Mouse (Mus musculus) hindbrain, embryonic 15.5 days (tissue): ENCODE results near the gene Smdt1. TPM values are rescaled to one million over a fixed set of nuclear protein-coding genes. Genes with fewer than 3 reads are reported as not detected.
"Not testable (repeated sequence)": the region's sequence is repeated elsewhere in the genome, so short reads cannot be mapped to it uniquely, and the experiment has no call there.

Experiments used
- ATAC-seq: fragments of 200-750 bp; cut with Nextera tagmentation; 2 replicates; pipeline ENCODE4 v1.8.0; 2017; ENCODE audit warnings: low read depth, moderate number of reproducible peaks, moderate TSS enrichment; ENCODE audit not compliant: low FRiP score
- H3K27ac ChIP-seq: fragments of 300-500 bp; sonication (generic); replicated peaks from 2 replicates; pipeline ENCODE4 v1.5.1; 2015; ENCODE audit warnings: mild to moderate bottlenecking, inconsistent platforms
- H3K27me3 ChIP-seq: fragments of 300-500 bp; sonication (generic); 2 replicates; pipeline ENCODE4 v1.6.1; 2015; ENCODE audit warnings: control low read depth, inconsistent platforms
- H3K36me3 ChIP-seq: fragments of 300-500 bp; sonication (generic); 2 replicates; pipeline ENCODE4 v1.6.1; 2015; ENCODE audit warnings: control low read depth, inconsistent platforms
- H3K4me1 ChIP-seq: fragments of 300-500 bp; sonication (generic); replicated peaks from 2 replicates; pipeline ENCODE4 v1.6.1; 2015; ENCODE audit warnings: control low read depth, inconsistent platforms
- H3K4me2 ChIP-seq: fragments of 300-500 bp; sonication (generic); 2 replicates; pipeline ENCODE4 v1.6.1; 2015; ENCODE audit warnings: moderate library complexity, mild to moderate bottlenecking, inconsistent platforms
- H3K4me3 ChIP-seq: fragments of 300-500 bp; sonication (generic); 2 replicates; pipeline ENCODE4 v1.5.1; 2015; ENCODE audit warnings: mild to moderate bottlenecking, inconsistent platforms
- H3K9ac ChIP-seq: fragments of 300-500 bp; sonication (generic); 2 replicates; pipeline ENCODE4 v1.6.1; 2015; ENCODE audit warnings: inconsistent platforms
- H3K9me3 ChIP-seq: fragments of 300-500 bp; sonication (generic); 2 replicates; pipeline ENCODE4 v1.6.1; 2016; ENCODE audit warnings: control low read depth, inconsistent platforms
- WGBS: fragments of 180-500 bp; shearing (Covaris S2); methylation state at CpG from one replicate; pipeline ENCODE4 v1.1.7; 2015; 5-methylcytosine and 5-hydroxymethylcytosine counted together
- polyA plus RNA-seq: library from polyadenylated mRNA; unstranded; fragments of >200 nt; fragmentation: Nextera tagmentation; extraction: Ambion mirVana; gene quantifications from 2 replicates; pipeline ENCODE4 v1.2.1, GENCODE M21; 2015

Smdt1 gene
- polyA plus RNA-seq, 1 experiment from 2014 or later: 377 TPM

DNA sequence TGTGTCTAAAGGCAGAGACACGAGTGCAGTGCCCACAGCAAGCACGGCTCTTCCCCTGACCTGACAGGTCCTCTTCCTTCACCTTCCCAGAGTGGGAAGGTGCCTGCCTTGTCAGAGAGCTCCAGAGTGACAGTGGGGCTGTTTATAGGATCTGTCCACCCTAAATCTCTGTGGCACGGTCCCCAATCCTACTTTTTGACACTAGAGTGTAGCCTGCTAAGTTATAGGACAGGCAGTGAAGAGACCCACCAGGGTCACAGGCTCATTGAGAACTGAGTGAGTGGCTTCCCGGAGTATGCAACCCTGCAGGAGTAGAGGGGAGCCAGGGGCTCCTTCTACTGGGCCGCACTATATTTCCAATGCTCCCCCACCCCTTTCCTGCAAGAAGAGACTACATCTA lies 38.9 kb downstream of the Smdt1 start:
- H3K9ac ChIP-seq: no peak overlapping the region
- WGBS: 81% methylated on average over 5 of the region's 5 CpGs
- H3K36me3 ChIP-seq: no peaks in the 10 kb centered on the region
- H3K27ac ChIP-seq: no peak overlapping the region
- H3K4me3 ChIP-seq: no peak overlapping the region
- no peak overlapping the region for H3K4me2 ChIP-seq
- ATAC-seq: no peak
- 0 out of 2 replicates have a peak, but pooled peaks cover 3% of the 10 kb centered on the region for H3K9me3 ChIP-seq
- H3K27me3 ChIP-seq: no peaks in the 10 kb centered on the region
- peaks cover 17% of the 10 kb centered on the region; the same call in 1 of the 2 replicates for H3K4me1 ChIP-seq

DNA sequence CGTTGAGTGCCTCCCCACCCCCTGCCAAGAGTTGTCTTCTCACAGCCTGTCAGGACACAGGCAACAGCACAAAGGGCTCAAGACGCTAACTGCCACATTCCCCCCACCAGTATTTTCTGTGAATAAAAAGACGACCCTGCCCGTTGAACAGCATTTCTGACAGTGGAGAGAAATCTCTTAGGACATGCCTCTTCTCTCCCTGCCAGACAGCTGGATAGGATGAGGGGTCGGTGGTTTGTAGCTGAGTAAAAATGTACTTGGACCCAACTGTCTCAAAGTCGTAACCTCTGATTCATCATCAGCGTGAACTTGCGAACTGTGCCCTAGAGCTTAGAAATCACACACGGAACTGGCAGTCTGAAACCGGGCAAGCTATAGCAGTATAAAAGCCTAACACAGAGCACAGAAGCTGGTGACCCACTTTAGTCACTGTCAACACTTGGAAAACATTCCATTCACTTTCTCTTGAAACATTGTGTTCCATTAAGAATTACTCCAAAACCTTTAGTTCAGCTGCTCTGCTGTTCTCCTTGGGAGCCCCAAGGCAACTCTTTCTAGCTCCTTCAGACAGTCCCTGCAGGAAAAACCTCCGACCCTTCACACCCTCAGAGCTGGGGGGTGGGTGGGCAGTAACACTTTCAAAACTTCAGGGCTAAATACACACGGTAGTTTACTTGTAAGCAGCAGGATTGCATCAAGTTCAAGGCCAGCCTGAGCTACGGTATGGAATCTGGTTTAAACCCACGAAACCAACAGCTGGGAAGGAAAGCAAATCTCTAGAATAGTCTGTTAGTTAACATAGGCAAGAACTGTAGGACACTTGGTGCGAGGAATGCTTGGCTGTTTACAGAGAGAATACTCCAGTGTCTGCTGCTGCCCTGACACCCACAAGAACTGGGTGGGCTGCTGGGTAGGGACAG lies 39.8 kb downstream of the Smdt1 start:
- 46% methylated on average over 15 of the region's 15 CpGs for WGBS
- H3K27ac ChIP-seq: no peak overlapping the region
- H3K9ac ChIP-seq: no peak overlapping the region
- peaks cover 17% of the 10 kb centered on the region; the same call in 1 of the 2 replicates for H3K4me1 ChIP-seq
- no peak overlapping the region for H3K4me2 ChIP-seq
- H3K9me3 ChIP-seq: 0 out of 2 replicates have a peak, but pooled peaks cover 3% of the 10 kb centered on the region
- H3K4me3 ChIP-seq: no peak overlapping the region
- no peak for ATAC-seq
- H3K27me3 ChIP-seq: no peaks in the 10 kb centered on the region
- no peaks in the 10 kb centered on the region for H3K36me3 ChIP-seq

DNA sequence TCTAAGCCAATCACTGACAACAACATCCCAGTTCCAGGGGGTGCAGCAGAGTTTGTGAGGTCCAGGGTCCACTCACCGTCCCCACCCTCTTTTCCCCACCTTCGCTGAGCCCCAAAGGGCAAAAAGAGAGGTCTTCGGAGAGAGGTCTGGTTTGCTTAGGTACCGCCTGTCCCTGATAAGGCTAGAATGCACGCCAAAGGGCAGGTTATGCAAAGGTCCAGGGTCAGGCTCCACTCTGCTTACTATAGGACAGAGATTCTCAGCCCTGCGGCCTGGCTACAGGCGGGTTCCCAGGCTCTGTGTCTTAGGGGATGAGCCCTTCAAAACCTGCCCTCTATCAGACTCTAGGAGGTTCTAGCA lies 40.7 kb downstream of the Smdt1 start:
- H3K27ac ChIP-seq: no peak overlapping the region
- H3K9me3 ChIP-seq: 0 out of 2 replicates have a peak, but pooled peaks cover 3% of the 10 kb centered on the region
- no peaks in the 10 kb centered on the region for H3K27me3 ChIP-seq
- H3K36me3 ChIP-seq: no peaks in the 10 kb centered on the region
- WGBS: 28% methylated on average over 7 of the region's 7 CpGs
- no peak overlapping the region for H3K9ac ChIP-seq
- H3K4me2 ChIP-seq: peak overlapping the region; percentile 66
- peak; percentile 63; the same call in 1 of the 2 replicates for ATAC-seq
- peaks cover 17% of the 10 kb centered on the region; the same call in 1 of the 2 replicates for H3K4me1 ChIP-seq
- peak overlapping the region; percentile 29 for H3K4me3 ChIP-seq

DNA sequence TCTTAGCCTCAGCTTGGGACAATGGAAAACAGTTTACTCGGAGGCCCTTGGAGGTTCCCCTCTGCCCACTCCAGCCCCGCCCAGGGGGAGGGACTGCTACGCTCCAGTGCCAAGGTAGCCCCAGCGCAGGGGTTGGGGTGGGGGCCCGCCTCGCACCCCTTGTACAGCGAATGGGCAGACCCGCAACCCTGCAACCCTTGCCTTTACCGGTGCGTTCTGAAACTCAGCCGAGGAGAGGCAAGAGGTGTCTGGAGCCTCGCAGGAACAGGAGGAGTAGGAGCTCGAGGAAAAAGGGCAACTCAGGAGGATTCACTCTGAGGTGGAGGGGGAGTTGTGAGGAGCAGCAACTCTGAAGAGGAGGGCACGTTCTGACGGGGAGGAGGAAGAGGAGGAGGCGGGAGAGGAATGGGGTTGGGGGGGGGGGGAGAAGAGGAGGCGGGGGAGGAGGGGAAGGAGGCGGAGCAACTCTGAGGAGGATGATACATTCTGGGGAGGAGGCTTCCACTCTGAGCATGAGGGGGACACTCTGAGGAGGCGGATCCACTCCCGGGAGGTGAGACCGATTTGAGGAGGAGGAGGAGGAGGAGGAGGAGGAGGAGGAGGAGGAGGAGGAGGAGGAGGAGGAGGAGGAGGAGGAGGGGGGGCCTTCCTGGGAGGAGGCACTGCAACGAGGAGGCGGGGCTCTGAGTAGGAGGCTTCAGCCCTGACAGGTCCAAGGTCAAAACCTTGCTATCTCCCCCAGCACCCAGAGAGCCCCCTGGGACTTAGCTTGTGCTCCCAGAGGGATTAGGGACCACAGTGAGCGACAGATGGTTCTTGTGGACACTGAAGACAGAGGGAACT lies 41.3 kb downstream of the Smdt1 start, which contains the start of gene Cyp2d22:
Cyp2d22 (minus strand) TSS at position 390 of the 843 bp plus-strand sequence.
- WGBS: 5% methylated on average over 18 of the region's 24 CpGs
- Histone ChIP-seq H3K9ac (0 out of 2 replicates have a peak within 1 kb of the TSS, but pooled peaks have one; percentile 31), H3K36me3 (no peaks in the 10 kb centered on the region)

DNA sequence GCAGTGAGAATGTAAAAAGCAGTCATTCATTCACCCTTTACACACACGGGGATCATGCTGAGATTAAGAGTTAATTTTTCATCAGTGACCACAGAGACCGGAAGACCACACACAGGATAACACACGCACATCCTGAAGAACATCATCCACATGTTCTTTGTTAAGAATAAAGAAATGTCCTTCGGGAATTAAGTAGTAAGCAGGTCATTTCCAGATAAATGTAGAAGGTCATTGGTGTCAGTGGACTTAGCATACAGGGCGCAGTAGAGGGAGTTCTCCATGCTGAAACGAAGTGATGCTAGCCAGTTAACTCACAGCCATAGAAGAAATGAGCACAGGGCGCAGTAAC lies 41.9 kb downstream of the Smdt1 start:
- 31% methylated on average over 7 of the region's 7 CpGs for WGBS
- peak; percentile 30; the same call in 1 of the 2 replicates for ATAC-seq
- 0 out of 2 replicates have a peak, but pooled peaks cover 3% of the 10 kb centered on the region for H3K9me3 ChIP-seq
- H3K4me2 ChIP-seq: peak overlapping the region; percentile 66
- peaks cover 17% of the 10 kb centered on the region; the same call in 1 of the 2 replicates for H3K4me1 ChIP-seq
- no peak overlapping the region for H3K27ac ChIP-seq
- H3K36me3 ChIP-seq: no peaks in the 10 kb centered on the region
- no peaks in the 10 kb centered on the region for H3K27me3 ChIP-seq
- H3K4me3 ChIP-seq: peak overlapping the region; percentile 29
- H3K9ac ChIP-seq: 0 out of 2 replicates have a peak overlapping the region, but pooled peaks have one; percentile 31

More for the DNA sequence above, 41.3 kb downstream of the Smdt1 start, which contains the start of gene Cyp2d22:
- Histone ChIP-seq H3K27ac (no peak within 1 kb of the TSS), H3K4me3 (peak within 1 kb of the TSS; percentile 29), H3K27me3 (no peaks in the 10 kb centered on the region), H3K4me1 (peaks cover 17% of the 10 kb centered on the region; the same call in 1 of the 2 replicates), H3K9me3 (0 out of 2 replicates have a peak, but pooled peaks cover 3% of the 10 kb centered on the region), H3K4me2 (peak within 1 kb of the TSS; percentile 66)
- peak; percentile 74; the same call in 1 of the 2 replicates for ATAC-seq

DNA sequence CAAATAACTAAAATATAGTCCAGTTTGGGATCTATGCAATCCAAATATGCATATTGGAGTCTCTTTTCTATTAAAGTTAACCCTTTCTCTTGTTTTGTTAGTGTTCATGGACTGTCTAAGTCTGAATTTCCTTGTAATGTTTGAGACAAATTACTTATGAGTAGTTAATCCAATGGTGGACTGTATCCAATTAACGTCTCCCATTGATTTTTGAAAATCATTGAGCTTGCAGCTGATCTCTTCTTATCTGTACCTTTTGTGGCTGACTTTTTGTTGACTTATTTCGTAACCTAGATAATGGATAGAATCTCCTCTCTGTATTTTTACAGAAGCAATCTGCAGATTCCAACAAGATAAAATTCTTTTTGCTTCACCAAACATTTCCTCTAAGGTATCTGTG lies 43.7 kb downstream of the Smdt1 start:
- Histone ChIP-seq H3K36me3 (no peaks in the 10 kb centered on the region), H3K27me3 (no peaks in the 10 kb centered on the region), H3K27ac (no peak overlapping the region), H3K4me3 (no peak overlapping the region), H3K9ac (no peak overlapping the region), H3K9me3 (0 out of 2 replicates have a peak, but pooled peaks cover 3% of the 10 kb centered on the region), H3K4me2 (no peak overlapping the region), H3K4me1 (peaks cover 9% of the 10 kb centered on the region; the same call in 1 of the 2 replicates)
- WGBS: 90% methylated on average over 2 of the region's 2 CpGs
- no peak for ATAC-seq

DNA sequence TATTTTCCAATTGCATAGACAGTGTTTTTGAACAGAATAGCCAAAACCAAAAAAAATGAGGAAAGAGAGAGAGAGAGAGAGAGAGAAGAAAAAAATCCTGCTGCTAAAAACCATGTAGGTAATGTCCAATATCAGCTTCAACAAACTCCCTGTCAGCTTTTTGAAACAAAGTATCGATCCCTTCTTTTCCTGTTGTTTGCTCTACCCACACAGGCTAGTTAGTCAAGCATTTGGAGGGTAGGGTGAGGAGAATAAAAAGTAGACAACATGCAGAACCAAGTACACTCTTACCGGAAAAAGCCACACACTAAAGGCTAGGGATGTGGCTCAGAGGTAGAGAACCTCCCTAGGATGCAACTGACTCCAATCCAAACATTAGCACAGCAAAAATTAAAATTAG lies 47.0 kb downstream of the Smdt1 start:
- Histone ChIP-seq H3K9ac (no peak overlapping the region), H3K27me3 (no peaks in the 10 kb centered on the region), H3K4me2 (no peak overlapping the region), H3K4me3 (no peak overlapping the region), H3K4me1 (peaks cover 5% of the 10 kb centered on the region; the same call in 1 of the 2 replicates), H3K9me3 (0 out of 2 replicates have a peak, but pooled peaks cover 3% of the 10 kb centered on the region), H3K27ac (no peak overlapping the region), H3K36me3 (no peaks in the 10 kb centered on the region)
- WGBS: 91% methylated on average over 2 of the region's 2 CpGs
- ATAC-seq: no peak

DNA sequence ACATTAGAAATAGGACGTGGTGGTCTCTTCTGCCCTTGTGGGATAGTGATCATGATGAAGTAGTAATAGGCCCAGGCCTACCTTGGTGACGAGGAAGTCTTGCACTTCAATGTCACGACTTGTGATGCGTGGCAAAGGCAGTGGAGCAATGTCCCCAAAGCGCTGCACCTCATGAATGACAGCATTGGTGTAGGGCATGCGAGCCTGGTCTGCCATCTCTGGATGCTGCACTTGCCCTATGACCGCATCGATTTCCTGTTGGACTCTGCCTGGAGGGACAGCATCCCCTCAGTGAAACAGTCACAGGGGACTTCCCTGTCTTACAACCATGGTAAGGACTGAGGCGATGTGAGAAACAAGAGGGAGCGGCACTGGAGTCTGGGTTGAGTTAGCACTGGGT lies 51.2 kb downstream of the Smdt1 start:
- ATAC-seq, H3K4me1 ChIP-seq, H3K9ac ChIP-seq, H3K27ac ChIP-seq, H3K27me3 ChIP-seq, H3K4me2 ChIP-seq, H3K4me3 ChIP-seq, H3K36me3 ChIP-seq, H3K9me3 ChIP-seq: not testable (repeated sequence)
- 94% methylated on average over 10 of the region's 10 CpGs for WGBS

DNA sequence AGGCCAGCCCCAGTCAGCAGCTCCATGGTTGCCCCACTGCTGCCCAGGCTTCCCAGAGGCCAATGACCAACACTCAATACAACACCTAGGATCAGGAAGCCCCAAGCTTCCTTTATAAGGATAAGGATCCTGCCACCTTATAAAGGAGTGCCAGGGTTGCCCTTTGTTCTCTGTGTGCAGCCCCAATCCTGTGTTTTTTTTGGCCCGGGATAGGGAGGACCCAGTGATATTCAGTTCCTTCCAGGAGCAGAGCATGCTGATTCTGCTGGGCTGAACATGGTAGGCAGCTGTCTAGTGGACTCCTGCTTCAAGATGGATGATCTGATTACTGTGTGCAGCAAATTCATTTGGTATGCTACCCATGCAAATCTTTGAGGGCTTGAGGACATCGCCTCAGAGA lies 55.2 kb downstream of the Smdt1 start, which contains the start of gene Cyp2d11:
Cyp2d11 (minus strand) TSS at position 101 of the 400 bp plus-strand sequence.
- not testable (repeated sequence) for H3K9ac ChIP-seq, H3K4me3 ChIP-seq, ATAC-seq, H3K4me1 ChIP-seq, H3K27ac ChIP-seq, H3K4me2 ChIP-seq, H3K9me3 ChIP-seq, H3K27me3 ChIP-seq, H3K36me3 ChIP-seq
- WGBS: 81% methylated on average over 2 of the region's 2 CpGs

DNA sequence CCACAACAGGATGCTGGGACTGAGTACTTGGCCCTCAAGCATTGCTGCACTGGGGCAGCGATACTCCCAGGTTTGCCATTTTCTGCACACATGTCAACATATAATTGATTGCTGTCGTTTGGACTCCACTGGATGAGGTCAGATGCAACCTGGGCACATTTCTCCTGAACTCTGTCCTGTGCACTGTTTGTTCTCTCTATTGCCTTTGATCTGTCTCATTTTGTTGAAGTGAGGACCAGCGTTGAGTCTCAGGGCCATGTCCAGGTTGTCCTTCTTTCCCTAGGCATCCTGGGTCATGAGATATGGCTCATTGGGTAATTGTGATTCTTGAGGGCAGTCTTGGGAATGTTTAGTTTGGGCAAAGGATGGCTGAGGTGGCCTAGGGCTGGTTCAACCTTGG lies 57.2 kb downstream of the Smdt1 start:
- not testable (repeated sequence) for H3K4me2 ChIP-seq, H3K4me3 ChIP-seq, H3K27ac ChIP-seq, ATAC-seq, H3K27me3 ChIP-seq, H3K9me3 ChIP-seq, H3K9ac ChIP-seq, H3K4me1 ChIP-seq, H3K36me3 ChIP-seq
- 92% methylated on average over 3 of the region's 3 CpGs for WGBS
